Mouse (Mus musculus): ENCODE measurements around the gene Itpr1. TPM values are rescaled to one million over a fixed set of nuclear protein-coding genes. Genes with fewer than 3 reads are reported as not detected.

Itpr1 gene
- polyA plus RNA-seq, 1 experiment from 2014 or later = 11.4 TPM

GRCm38 (mm10) chr6:108577056-108577455 lies 364.2 kb downstream of the Itpr1 start:
- Histone ChIP-seq H3K36me3 (ENCODE audit: control insufficient read depth, insufficient read depth, low read length) (no peaks in the 10 kb centered on the region), H3K9ac (ENCODE audit: low read length) (no peak overlapping the region), H3K4me1 (ENCODE audit: control insufficient read depth, insufficient read depth, low read length) (no peaks in the 10 kb centered on the region), H3K4me2 (ENCODE audit: low read depth, low read length) (no peak overlapping the region), H3K9me3 (replicated peaks; ENCODE audit: control insufficient read depth, low read length) (no peaks in the 10 kb centered on the region), H3K4me3 (replicated peaks; ENCODE audit: low read length) (no peak overlapping the region), H3K27me3 (ENCODE audit: control insufficient read depth, insufficient read depth, low read length) (no peaks in the 10 kb centered on the region), H3K27ac (ENCODE audit: low read length) (no peak overlapping the region)
- WGBS = 88% methylated on average over 6 of the region's 6 CpGs
- no peak for ATAC-seq (ENCODE audit: insufficient read depth, low FRiP score)

GRCm38 (mm10) chr6:108588426-108588825 lies 375.5 kb downstream of the Itpr1 start:
- no peak overlapping the region for H3K9ac ChIP-seq (ENCODE audit: low read length)
- no peaks in the 10 kb centered on the region for H3K4me1 ChIP-seq (ENCODE audit: control insufficient read depth, insufficient read depth, low read length)
- no peak for ATAC-seq (ENCODE audit: insufficient read depth, low FRiP score)
- H3K27me3 ChIP-seq (ENCODE audit: control insufficient read depth, insufficient read depth, low read length) = no peaks in the 10 kb centered on the region
- H3K9me3 ChIP-seq (replicated peaks; ENCODE audit: control insufficient read depth, low read length) = no peaks in the 10 kb centered on the region
- H3K4me2 ChIP-seq (ENCODE audit: low read depth, low read length) = no peak overlapping the region
- H3K27ac ChIP-seq (ENCODE audit: low read length) = no peak overlapping the region
- 89% methylated on average over 3 of the region's 3 CpGs for WGBS
- no peaks in the 10 kb centered on the region for H3K36me3 ChIP-seq (ENCODE audit: control insufficient read depth, insufficient read depth, low read length)
- H3K4me3 ChIP-seq (replicated peaks; ENCODE audit: low read length) = no peak overlapping the region

GRCm38 (mm10) chr6:108592227-108592626 lies 379.3 kb downstream of the Itpr1 start:
- no peaks in the 10 kb centered on the region for H3K9me3 ChIP-seq (replicated peaks; ENCODE audit: control insufficient read depth, low read length)
- no peak overlapping the region for H3K4me3 ChIP-seq (replicated peaks; ENCODE audit: low read length)
- no peak overlapping the region for H3K4me2 ChIP-seq (ENCODE audit: low read depth, low read length)
- H3K4me1 ChIP-seq (ENCODE audit: control insufficient read depth, insufficient read depth, low read length) = no peaks in the 10 kb centered on the region
- no peaks in the 10 kb centered on the region for H3K36me3 ChIP-seq (ENCODE audit: control insufficient read depth, insufficient read depth, low read length)
- no peak overlapping the region for H3K27ac ChIP-seq (ENCODE audit: low read length)
- WGBS = 63% methylated on average over 8 of the region's 8 CpGs
- H3K27me3 ChIP-seq (ENCODE audit: control insufficient read depth, insufficient read depth, low read length) = no peaks in the 10 kb centered on the region
- H3K9ac ChIP-seq (ENCODE audit: low read length) = no peak overlapping the region
- ATAC-seq (ENCODE audit: insufficient read depth, low FRiP score) = no peak

GRCm38 (mm10) chr6:108592636-108593035 lies 379.7 kb downstream of the Itpr1 start:
- Histone ChIP-seq H3K27ac (ENCODE audit: low read length) (no peak overlapping the region), H3K9me3 (replicated peaks; ENCODE audit: control insufficient read depth, low read length) (no peaks in the 10 kb centered on the region), H3K4me3 (replicated peaks; ENCODE audit: low read length) (no peak overlapping the region), H3K4me2 (ENCODE audit: low read depth, low read length) (no peak overlapping the region), H3K36me3 (ENCODE audit: control insufficient read depth, insufficient read depth, low read length) (no peaks in the 10 kb centered on the region), H3K27me3 (ENCODE audit: control insufficient read depth, insufficient read depth, low read length) (no peaks in the 10 kb centered on the region), H3K9ac (ENCODE audit: low read length) (no peak overlapping the region), H3K4me1 (ENCODE audit: control insufficient read depth, insufficient read depth, low read length) (no peaks in the 10 kb centered on the region)
- 81% methylated on average over 6 of the region's 6 CpGs for WGBS
- no peak for ATAC-seq (ENCODE audit: insufficient read depth, low FRiP score)

- Histone ChIP-seq H3K27ac (ENCODE audit: low read length) (no peak overlapping the region), H3K36me3 (ENCODE audit: control insufficient read depth, insufficient read depth, low read length) (no peaks in the 10 kb centered on the region), H3K9ac (ENCODE audit: low read length) (no peak overlapping the region), H3K4me2 (ENCODE audit: low read depth, low read length) (no peak overlapping the region), H3K4me1 (ENCODE audit: control insufficient read depth, insufficient read depth, low read length) (no peaks in the 10 kb centered on the region), H3K9me3 (replicated peaks; ENCODE audit: control insufficient read depth, low read length) (no peaks in the 10 kb centered on the region), H3K27me3 (ENCODE audit: control insufficient read depth, insufficient read depth, low read length) (no peaks in the 10 kb centered on the region), H3K4me3 (replicated peaks; ENCODE audit: low read length) (no peak overlapping the region)
- ATAC-seq (ENCODE audit: insufficient read depth, low FRiP score) = no peak
- 71% methylated on average over 5 of the region's 5 CpGs for WGBS
Measured at GRCm38 (mm10) chr6:108594171-108594841, 381.4 kb downstream of the Itpr1 start.

- Histone ChIP-seq H3K27me3 (ENCODE audit: control insufficient read depth, insufficient read depth, low read length) (no peaks in the 10 kb centered on the region), H3K9me3 (replicated peaks; ENCODE audit: control insufficient read depth, low read length) (no peaks in the 10 kb centered on the region), H3K9ac (ENCODE audit: low read length) (no peak overlapping the region), H3K4me1 (ENCODE audit: control insufficient read depth, insufficient read depth, low read length) (no peaks in the 10 kb centered on the region), H3K4me3 (replicated peaks; ENCODE audit: low read length) (no peak overlapping the region), H3K36me3 (ENCODE audit: control insufficient read depth, insufficient read depth, low read length) (no peaks in the 10 kb centered on the region), H3K4me2 (ENCODE audit: low read depth, low read length) (no peak overlapping the region), H3K27ac (ENCODE audit: low read length) (no peak overlapping the region)
- no peak for ATAC-seq (ENCODE audit: insufficient read depth, low FRiP score)
- 79% methylated on average over 4 of the region's 4 CpGs for WGBS
Measured at GRCm38 (mm10) chr6:108598691-108599090, 385.8 kb downstream of the Itpr1 start.

GRCm38 (mm10) chr6:108599317-108599716 lies 386.4 kb downstream of the Itpr1 start:
- Histone ChIP-seq H3K4me3 (replicated peaks; ENCODE audit: low read length) (no peak overlapping the region), H3K36me3 (ENCODE audit: control insufficient read depth, insufficient read depth, low read length) (no peaks in the 10 kb centered on the region), H3K9ac (ENCODE audit: low read length) (no peak overlapping the region), H3K27me3 (ENCODE audit: control insufficient read depth, insufficient read depth, low read length) (no peaks in the 10 kb centered on the region), H3K27ac (ENCODE audit: low read length) (no peak overlapping the region), H3K9me3 (replicated peaks; ENCODE audit: control insufficient read depth, low read length) (no peaks in the 10 kb centered on the region), H3K4me2 (ENCODE audit: low read depth, low read length) (no peak overlapping the region), H3K4me1 (ENCODE audit: control insufficient read depth, insufficient read depth, low read length) (no peaks in the 10 kb centered on the region)
- 75% methylated on average over 2 of the region's 2 CpGs for WGBS
- ATAC-seq (ENCODE audit: insufficient read depth, low FRiP score) = no peak

Small RNA genes within 50 kb of the gene (microRNA-seq; reads per million reads assigned to microRNA genes)
- not detected for gene Mir7661

Other genes starting within 250 kb of the Itpr1 start
- 7.0 and 7.1 TPM in 2 replicates for gene Setmar, start 148.1 kb upstream of the Itpr1 start, polyA plus RNA-seq (2015; fragmentation: Nextera tagmentation; extraction: Ambion mirVana)
- 22.2 and 22.6 TPM in 2 replicates for gene Sumf1, start 27.5 kb upstream of the Itpr1 start, polyA plus RNA-seq (2015; fragmentation: Nextera tagmentation; extraction: Ambion mirVana)

All from stomach, embryonic 16.5 days (tissue).